Mouse (Mus musculus): ENCODE measurements around the gene Rgsl1.
"Not testable (repeated sequence)": the region's sequence is repeated elsewhere in the genome, so short reads cannot be mapped to it uniquely, and the experiment has no call there.

Rgsl1 gene

GRCm38 (mm10) chr1:153844042-153844441 is at the start of gene Rgsl1:
Gene Rgsl1, minus strand, starts transcription at chr1:153844142.
- in situ Hi-C loops (cut with MboI; ENCODE audit: unreplicated experiment in 2 of 2) = no loop called here

- in situ Hi-C loops (cut with MboI; ENCODE audit: unreplicated experiment in 2 of 2) = loop anchor here (5.0 to 25.0 kb wide), 5 partner anchors 231 to 1121 kb away; no protein-coding TSS in a partner anchor
Observed at GRCm38 (mm10) chr1:153891442-153891841, 47.5 kb upstream of the Rgsl1 start, which contains the start of gene Teddm1a. Gene Teddm1a, plus strand, starts transcription at chr1:153891742.

DNA sequence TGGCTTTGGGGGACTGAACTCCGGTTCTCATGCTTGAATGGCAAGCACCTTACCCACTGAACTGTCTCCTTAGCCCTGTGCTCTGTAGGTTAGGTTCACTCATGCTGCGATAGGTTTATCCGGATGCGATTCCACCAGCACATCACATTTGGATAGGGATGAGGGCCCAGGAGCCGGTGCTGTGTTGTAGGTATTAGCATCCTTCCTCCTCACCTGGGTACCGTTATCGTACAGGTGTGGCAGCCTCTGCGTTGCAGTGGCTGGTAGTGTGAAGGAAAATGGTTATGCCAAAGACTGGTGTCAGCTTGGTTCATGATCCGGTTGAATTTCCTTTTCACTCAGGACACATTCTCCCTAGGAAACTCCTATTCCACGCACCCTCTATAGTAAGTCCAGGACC is 46.2 kb upstream of the Rgsl1 start:
- in situ Hi-C loops (cut with MboI; ENCODE audit: unreplicated experiment in 2 of 2) = loop anchor here (5.0 to 25.0 kb wide), 5 partner anchors 232 to 1122 kb away; no protein-coding TSS in a partner anchor

DNA sequence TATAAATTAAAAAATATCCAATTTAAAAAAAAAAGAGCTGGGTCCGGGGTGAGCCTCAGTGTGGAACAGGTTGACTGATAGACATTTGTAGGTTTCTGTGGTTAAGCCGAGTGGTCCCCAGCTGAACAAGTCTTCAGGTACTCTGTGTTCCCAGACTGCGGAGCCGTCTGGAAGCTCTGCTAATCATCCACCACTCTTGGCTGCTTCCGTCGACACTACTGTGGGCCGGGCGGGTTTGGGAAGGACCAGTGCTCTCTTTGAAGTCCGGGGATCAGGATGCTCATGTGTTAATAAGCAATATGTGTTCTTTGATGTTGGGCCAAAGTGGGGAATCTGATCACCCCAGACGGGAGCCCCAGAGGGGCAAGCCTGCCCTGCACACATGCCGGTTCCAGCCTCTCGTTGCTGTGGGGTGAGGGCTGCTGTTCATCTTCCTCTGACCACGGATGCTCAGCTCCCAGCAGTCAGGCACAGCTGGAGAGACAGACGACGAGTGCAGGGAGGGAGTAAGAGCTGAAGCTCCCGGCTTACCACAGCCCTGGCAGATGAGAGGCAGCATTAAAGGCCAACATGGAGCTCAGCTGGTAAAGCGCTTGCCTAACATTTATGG is 42.2 kb upstream of the Rgsl1 start:
- in situ Hi-C loops (cut with MboI; ENCODE audit: unreplicated experiment in 2 of 2) = loop anchor here in 1 of 2 experiments (25.0 kb wide), 1 partner anchor 1126 kb away; no protein-coding TSS in a partner anchor

GRCm38 (mm10) chr1:153880391-153880790 is 36.4 kb upstream of the Rgsl1 start:
- in situ Hi-C loops (cut with MboI; ENCODE audit: unreplicated experiment in 2 of 2) = loop anchor here in 1 of 2 experiments (25.0 kb wide), 1 partner anchor 1132 kb away; no protein-coding TSS in a partner anchor

GRCm38 (mm10) chr1:153874045-153874444 is 30.1 kb upstream of the Rgsl1 start, which contains the start of gene Teddm1b:
Gene Teddm1b, plus strand, starts transcription at chr1:153874345.
- in situ Hi-C loops (cut with MboI; ENCODE audit: unreplicated experiment in 2 of 2) = no loop called here

GRCm38 (mm10) chr1:153855946-153856345 is 12.0 kb upstream of the Rgsl1 start:
- in situ Hi-C loops (cut with MboI; ENCODE audit: unreplicated experiment in 2 of 2) = no loop called here

DNA sequence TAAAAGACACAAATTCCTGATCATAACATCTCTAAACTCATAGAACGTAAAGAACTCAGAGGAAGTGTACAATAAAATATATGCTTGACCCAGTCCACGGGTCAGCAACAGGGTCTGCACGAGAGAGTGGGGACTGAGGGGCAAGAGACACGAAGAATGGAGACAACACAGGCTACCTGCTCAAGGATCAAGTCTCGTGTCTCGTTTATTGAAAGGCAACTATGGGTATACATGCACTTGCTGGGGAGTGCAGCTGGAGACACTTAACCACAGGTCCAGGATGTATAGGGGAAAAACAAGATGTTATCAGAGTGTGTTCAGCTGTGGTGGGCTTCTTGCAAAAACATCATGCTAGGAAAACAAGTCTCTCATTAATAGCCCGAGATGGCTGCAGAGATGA is 8.8 kb upstream of the Rgsl1 start:
- in situ Hi-C loops (cut with MboI; ENCODE audit: unreplicated experiment in 2 of 2) = not testable (repeated sequence)

GRCm38 (mm10) chr1:153846867-153847266 is 2.9 kb upstream of the Rgsl1 start:
- in situ Hi-C loops (cut with MboI; ENCODE audit: unreplicated experiment in 2 of 2) = loop anchor here in 1 of 2 experiments (5.0 kb wide), 1 partner anchor 295 kb away; the partner anchor contains the start of gene Npl

DNA sequence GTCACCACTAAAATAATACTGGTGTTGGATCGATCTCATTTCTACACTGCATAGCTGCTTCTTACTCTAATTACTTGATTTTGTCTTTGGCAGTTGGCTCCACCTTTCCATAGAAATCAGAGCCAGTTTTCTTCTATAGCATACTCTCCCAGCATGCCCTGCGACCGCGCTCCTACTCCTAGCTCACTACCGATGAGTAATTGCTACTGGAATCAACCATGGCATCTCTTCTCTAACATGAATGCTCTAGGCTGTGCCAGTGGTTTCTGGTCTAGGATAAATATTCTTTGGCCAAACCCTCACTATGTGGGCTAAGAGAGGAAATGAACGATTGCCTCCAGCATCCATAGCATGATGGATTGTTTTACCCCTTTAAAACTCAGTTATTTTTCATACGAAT is 2.5 kb upstream of the Rgsl1 start:
- in situ Hi-C loops (cut with MboI; ENCODE audit: unreplicated experiment in 2 of 2) = loop anchor here in 1 of 2 experiments (5.0 kb wide), 1 partner anchor 294 kb away; the partner anchor contains the start of gene Npl

DNA sequence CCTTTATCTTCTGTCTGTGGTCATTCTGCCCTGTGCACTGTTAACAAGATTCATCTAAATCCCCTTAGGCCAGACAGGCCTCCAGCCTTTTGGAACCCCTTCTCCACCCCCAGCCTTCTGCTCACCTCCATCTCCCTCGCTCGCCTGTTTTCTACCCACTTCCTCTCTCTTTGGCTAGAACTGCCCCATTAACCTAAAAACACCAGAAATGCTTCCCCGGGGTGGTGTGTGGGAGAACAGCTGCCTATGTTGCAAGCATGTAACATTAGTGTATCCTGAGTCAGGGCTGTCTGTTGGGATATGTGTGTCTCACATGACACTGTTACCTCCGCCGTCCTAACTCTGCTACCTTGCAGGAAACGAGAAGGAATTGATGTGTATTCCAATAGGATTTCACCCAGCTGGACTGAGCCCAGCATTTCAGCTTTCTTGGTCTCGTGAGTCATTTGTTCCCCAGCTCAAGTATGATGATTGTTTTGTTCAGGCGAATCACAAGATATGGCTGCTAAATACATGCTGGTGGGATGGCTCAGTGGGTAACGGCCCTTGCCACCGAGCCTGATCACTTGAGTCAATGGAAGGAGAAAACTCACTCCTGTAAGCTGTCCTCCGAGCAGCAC is 1.7 kb downstream of the Rgsl1 start:
- in situ Hi-C loops (cut with MboI; ENCODE audit: unreplicated experiment in 2 of 2) = no loop called here

DNA sequence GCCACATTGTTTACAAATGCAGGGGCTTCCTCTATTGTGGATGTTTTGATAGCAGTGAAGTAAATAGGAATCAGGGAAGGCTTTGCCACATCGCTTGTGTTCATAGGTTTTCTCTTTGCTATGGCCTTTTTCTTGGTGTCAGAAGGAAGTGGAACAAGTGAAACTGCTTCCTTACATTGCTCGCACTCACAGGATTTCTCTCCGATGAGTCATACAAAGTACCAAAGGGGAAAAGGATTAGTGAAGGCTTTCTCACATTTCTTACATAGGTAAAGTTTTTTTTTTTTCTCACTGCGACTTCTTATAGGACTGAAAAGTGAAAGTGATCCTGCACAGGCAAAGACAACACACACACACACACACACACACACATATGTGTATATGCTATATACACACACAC is 7.9 kb downstream of the Rgsl1 start:
- in situ Hi-C loops (cut with MboI; ENCODE audit: unreplicated experiment in 2 of 2) = no loop called here

DNA sequence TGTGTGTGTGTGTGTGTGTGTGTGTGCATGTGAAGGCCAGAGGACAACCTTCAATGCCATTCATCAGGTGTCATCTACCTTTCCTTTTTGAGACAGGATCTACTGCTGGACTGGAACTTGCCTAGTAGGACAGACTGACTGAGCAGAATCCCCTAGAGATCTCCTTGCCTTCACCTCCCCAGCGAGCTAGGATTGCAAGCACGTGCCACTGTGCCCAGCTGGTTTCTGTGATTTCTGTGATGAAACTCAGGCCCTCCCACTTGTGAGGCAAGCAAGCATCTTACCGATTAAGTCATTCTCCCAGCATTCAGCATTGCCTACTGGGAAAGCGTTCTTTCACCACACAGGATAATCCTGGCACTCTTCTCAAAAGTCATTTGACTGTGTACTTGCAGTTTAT is 13.2 kb downstream of the Rgsl1 start:
- in situ Hi-C loops (cut with MboI; ENCODE audit: unreplicated experiment in 2 of 2) = no loop called here

DNA sequence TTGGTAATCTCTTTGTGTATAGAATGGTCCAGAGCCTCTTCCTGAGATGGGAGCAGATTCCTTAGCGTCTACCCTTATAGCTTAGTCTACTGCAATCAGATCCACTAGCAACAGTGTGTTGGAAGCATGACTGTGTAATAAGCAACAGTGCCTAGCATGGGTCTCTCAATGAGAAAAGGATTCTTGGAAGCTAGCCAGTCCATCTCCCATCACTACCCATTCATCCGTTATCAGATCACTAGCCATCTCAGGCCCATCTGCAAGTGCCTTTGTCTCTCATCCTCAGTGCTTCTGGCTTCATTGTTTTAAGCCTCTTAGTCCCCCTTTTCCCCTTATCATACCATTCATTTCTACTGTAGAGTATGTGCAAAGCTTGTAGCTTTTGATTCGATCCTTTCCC is 23.7 kb downstream of the Rgsl1 start:
- in situ Hi-C loops (cut with MboI; ENCODE audit: unreplicated experiment in 2 of 2) = loop anchor here in 1 of 2 experiments (25.0 kb wide), 1 partner anchor 1308 kb away; no protein-coding TSS in a partner anchor

GRCm38 (mm10) chr1:153814278-153814677 is 29.7 kb downstream of the Rgsl1 start:
- in situ Hi-C loops (cut with MboI; ENCODE audit: unreplicated experiment in 2 of 2) = loop anchor here in 1 of 2 experiments (25.0 kb wide), 1 partner anchor 1302 kb away; no protein-coding TSS in a partner anchor

DNA sequence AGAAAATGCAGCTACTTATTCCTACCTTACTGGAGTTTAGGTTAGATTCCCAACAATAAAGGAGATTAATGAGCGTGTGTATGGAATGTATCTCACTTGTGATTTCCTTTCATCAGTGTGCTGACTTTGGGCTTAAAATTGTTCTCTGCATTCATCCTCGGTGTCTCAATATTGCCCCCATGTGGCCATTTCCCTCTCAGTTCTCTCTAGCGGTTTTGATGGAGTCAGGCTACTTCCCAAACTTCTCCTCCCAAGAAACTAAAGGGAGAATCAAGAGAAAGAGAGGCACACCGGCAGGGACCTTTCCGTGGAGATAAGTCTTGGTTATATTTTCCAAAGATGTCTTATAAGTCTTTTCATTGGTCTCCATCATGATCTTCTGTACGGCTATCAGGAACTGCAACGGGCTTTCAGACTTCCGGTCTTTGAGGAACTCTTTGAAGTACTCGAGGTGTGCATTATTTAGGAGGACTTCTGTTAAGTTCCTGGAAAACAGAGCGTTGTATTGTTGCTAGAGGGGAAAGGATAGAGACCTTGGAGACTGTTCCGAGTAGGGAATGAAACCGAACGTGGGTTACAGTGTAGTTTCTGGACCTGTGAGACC is 36.5 kb downstream of the Rgsl1 start:
- in situ Hi-C loops (cut with MboI; ENCODE audit: unreplicated experiment in 2 of 2) = loop anchor here (5.0 to 25.0 kb wide), 3 partner anchors 60 to 1295 kb away; partner anchors contain the start of gene Rnasel (in 2 of the 2)

DNA sequence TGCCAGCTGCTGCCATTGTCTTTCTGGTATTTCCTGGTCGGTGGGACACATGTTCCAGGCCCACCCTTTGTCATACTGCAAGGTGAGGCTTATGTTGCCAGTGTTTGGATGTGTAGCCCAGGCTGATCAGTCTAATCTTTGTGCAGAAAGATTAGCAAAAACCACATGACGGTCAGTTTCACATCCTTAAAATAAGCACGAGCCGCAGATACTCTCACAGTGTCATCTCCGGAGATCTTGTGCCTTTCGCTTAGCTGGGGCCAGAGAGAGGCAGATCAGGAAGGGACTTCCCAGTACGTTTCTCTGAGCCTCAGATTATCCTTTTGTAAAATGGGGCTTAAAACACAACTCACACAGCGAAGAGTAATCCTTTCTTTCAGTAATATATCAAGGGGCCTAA is 40.4 kb downstream of the Rgsl1 start:
- in situ Hi-C loops (cut with MboI; ENCODE audit: unreplicated experiment in 2 of 2) = loop anchor here in 1 of 2 experiments (25.0 kb wide), 1 partner anchor 1291 kb away; no protein-coding TSS in a partner anchor

GRCm38 (mm10) chr1:153802691-153803090 is 41.3 kb downstream of the Rgsl1 start:
- in situ Hi-C loops (cut with MboI; ENCODE audit: unreplicated experiment in 2 of 2) = loop anchor here in 1 of 2 experiments (25.0 kb wide), 1 partner anchor 1290 kb away; no protein-coding TSS in a partner anchor

DNA sequence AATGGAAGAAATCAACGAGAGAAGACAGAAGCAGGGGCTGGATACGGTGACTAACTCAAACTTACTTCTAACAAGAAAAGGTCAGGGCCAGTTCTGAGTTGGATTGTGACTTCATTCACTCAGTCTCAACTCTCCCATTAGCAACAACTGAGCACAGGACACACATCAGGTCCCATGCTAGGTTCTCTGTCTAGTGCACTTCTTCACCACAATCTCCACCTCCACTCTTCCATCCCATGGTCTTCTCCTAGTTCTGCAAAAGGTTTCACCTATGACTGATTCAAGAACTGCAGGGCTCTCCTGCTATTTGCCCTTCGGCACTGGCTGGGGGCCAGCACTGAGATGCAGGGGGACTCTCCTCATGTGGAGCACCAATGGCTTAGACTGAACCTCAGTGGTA is 49.7 kb downstream of the Rgsl1 start:
- in situ Hi-C loops (cut with MboI; ENCODE audit: unreplicated experiment in 2 of 2) = no loop called here

DNA sequence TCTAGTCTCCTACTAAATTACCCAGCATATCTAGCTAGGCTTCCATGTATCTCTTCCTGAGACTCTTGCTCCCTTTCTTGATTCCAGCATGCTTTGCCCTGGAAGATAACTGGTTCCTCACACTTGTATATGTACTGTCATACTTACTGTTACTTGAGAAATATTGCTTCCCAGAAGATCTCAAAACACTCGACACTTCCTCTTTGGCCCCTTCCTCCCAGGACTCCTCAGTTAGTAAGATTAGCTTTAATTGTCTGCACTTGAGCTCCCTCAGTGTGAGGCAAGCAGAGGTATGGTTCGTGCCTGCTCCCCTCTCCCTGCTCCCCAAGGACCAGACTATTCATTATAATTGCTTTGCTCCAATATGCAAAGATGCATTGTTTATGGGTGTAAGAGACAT is 53.2 kb downstream of the Rgsl1 start:
- in situ Hi-C loops (cut with MboI; ENCODE audit: unreplicated experiment in 2 of 2) = no loop called here

- in situ Hi-C loops (cut with MboI; ENCODE audit: unreplicated experiment in 2 of 2) = no loop called here
Observed at GRCm38 (mm10) chr1:153785608-153786007, 58.3 kb downstream of the Rgsl1 start.
